Mouse (Mus musculus) layer of hippocampus, adult 9-11 months (tissue): Measurements from ENCODE around the gene Cyp2c50.
"Not testable (repeated sequence)": the region's sequence is repeated elsewhere in the genome, so short reads cannot be mapped to it uniquely, and the experiment has no call there.

Experiments
- DNase-seq: peaks from one replicate; pipeline ENCODE4 v3.0.0; 2022

Gene Cyp2c50

DNA sequence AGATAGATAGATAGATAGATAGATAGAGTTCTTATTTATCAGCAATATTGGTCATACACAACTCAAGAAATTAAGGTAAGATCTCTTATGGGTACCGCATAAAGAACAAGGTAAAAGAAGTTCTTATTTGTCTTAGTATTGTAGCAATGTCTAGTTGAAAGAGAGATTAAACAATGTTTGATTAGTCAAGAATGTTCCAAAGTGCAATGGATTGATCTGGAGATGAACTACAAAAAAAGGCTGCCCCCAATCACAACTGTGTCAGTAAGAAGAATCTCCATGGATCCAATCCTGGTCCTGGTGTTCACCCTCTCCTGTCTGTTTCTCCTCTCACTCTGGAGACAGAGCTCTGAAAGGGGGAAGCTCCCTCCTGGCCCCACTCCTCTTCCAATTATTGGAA is at the start of gene Cyp2c50:
Cyp2c50 (plus strand) TSS at position 268 of the 400 bp plus-strand sequence.
- DNase-seq, result not testable (repeated sequence)

DNA sequence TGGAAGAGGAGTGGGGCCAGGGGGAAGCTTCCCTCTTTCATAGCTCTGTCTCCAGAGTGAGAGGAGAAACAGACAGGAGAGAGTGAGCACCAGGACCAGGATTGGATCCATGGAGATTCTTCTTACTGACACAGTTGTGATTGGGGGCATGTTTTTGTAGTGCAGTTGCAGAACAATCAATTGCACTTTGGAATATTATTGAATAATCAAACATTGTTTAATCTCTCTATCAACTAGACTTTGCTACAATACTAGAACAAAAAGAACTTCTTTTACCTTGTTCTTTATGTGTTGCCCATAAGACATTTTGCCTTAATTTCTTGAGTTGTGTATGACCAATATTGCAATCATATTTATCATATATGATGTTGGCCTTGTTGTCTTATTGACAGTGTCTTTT is 15.8 kb upstream of the Cyp2c50 start, which contains the start of gene Cyp2c54:
Cyp2c54 (minus strand) TSS at position 127 of the 400 bp plus-strand sequence.
- DNase-seq, result no peak

DNA sequence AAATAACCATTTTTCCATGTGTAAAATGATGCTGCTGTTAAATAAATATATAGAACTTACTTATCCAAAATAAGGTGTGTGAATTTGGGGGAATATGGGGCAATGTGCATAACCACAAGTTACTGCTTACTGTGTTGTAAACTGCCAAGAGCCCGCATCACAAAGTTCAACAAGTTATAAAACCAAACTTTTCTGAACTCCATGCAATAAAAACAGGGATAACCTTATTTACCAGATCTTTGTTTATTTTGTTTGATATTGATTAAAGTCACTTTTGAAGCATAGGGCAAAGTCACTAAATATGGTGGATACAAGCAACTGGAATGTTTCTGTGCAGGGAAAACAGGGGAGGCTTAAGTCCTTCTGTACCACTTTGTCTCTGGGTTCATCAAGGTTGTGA is 1.1 kb upstream of the Cyp2c50 start:
- no peak for DNase-seq

DNA sequence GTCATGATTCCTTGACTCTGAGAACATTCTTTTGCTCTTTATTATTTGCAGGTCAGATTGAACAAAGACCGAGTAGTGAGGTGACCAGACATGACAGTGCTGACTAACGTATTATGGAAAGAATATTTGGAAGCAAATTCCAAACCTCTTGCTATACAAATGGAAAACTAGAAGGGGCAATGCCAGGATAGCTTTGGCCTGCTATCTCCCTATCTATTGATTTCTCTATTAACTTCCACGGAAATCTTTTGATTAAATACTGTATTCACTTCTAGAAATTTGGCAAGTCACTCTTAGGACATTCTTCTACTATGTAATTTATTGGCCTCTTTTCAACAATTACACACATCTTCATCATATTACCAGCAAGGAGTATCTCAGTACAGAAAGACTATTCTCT is 1.6 kb downstream of the Cyp2c50 start:
- DNase-seq, result no peak

DNA sequence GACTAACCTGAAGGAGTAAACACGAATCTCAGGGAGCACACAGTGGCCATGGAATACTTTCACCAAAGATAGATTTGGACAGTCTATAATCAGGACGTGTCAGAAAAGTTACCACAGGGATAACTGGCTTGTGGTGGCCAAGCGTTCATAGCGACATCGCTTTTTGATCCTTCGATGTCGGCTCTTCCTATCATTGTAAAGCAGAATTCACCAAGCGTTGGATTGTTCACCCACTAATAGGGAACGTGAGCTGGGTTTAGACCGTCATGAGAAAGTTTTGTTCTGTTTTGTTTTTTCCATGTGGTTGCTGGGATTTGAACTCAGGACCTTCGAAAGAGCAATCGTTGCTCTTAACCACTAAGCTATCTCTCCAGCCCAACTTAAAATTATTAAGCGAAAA is 30.1 kb downstream of the Cyp2c50 start:
- not testable (repeated sequence) for DNase-seq

DNA sequence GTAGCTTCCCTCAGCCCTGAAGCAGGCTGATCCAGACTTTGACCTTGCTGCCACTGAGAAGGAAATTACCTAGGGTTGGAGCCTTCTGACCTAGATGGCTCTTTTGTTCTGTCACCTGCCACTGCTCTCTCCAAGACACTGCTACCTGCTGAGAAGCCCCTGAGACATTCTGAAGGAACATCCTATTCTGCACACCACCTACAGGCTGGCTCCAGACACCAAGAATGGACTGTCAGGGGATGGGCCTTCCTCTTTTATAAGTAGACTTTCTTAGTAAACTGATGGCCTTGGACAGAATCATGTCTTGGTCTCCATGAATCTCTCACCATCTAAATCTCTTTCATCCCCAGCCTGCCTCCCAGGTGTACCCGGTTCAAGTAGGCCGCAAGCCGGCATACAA is 35.7 kb downstream of the Cyp2c50 start:
- not testable (repeated sequence) for DNase-seq

DNA sequence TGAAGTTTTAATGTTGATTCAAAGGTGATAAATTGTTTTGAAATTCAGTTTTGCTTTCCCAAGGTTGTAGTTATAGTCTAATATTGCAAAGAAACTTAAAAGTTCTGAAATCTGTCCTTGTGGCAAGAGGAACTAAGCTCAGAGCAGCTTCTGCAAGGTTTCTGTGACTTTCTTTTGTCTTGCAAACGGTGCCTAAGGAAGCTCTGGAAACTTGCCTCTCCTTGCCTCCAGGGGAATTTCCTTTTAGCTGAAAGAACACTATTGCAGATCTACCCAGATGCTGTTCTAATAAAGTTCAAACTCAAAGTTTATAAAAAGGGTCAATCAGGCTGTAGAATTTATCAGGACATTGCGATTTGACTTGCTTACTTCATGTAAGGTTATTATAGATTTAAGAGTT is 37.5 kb downstream of the Cyp2c50 start:
- DNase-seq, result not testable (repeated sequence)
